Mouse (Mus musculus) E14TG2a.4 (cell line): ENCODE measurements around the gene Rnd2.

ENCODE experiments used
- CTCF ChIP-seq: conservative IDR thresholded peaks from 2 replicates; pipeline ENCODE4 v1.5.1; 2014; ENCODE audit warnings: low read length
- POU5F1 ChIP-seq: IDR thresholded peaks from 2 replicates; pipeline ENCODE4 v1.6.1; 2014; ENCODE audit warnings: low read length, borderline replicate concordance

DNA sequence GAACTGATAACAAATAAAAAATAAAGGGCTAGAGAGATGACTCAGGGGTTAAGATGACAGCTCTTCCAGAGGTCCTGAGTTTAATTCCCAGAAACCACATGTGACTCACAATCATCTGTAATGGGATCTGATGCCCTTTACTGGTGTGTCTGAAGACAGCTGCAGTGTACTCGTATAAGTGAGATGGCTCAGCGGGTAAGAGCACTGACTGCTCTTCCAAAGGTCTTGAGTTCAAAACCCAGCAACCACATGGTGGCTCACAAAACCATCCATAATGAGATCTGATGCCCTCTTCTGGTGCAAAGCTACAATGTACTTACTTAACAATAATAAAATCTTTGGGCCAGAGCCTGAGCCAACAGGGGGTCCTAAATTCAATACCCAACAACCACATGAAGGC lies 49.5 kb upstream of the Rnd2 start:
- TF ChIP-seq CTCF (no peak), POU5F1 (no peak)
